Mouse (Mus musculus) induced T-regulatory cell, adult 2 months (primary cell): Measurements from ENCODE around the gene Zfpm1.

Experiments used
- DNase-seq: peaks from one replicate; pipeline ENCODE4 v3.0.0-alpha.2; 2012; ENCODE audit warnings: low read depth

Zfpm1 gene

DNA sequence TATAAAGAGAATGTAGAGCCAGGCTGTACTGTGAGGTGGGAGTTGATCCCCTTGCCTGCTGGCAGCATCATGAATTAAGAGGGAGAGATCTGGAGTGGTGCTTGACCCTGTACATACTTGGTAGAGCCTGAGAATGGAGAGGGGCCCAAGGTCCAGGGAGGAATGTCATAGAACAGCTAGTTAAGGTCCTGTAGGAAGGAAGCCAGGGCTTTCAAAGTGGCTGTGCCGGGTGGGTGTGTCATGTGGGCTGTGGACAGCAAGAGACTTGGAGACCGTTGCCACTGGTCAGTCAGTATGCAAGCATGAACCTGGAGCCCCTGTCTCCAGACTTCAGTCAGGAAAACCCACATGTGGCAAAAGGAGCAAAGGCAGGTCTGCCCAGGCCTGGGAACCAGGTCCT is 43.3 kb downstream of the Zfpm1 start:
- no peak for DNase-seq

DNA sequence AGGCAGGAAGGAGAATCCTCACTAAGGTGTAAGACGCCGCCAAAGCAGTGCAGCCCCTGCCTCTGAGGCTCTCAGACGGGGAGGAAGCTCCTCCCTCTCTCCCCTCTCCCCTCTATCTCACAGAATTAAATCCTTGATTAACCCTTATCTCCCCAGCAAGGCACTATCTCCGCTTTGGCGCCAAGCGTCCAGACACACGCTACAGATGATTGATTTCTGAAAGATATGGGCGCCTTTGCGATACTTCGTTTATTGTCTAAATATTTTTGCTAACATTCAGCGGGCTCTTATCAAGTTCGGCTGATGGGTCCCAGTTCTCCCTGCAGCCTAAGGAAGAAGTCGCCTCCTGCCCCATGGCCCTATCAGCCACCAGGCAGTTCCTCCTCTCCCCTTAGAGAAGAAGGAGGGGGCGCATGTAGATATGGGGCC is 44.2 kb downstream of the Zfpm1 start:
- no peak for DNase-seq

DNA sequence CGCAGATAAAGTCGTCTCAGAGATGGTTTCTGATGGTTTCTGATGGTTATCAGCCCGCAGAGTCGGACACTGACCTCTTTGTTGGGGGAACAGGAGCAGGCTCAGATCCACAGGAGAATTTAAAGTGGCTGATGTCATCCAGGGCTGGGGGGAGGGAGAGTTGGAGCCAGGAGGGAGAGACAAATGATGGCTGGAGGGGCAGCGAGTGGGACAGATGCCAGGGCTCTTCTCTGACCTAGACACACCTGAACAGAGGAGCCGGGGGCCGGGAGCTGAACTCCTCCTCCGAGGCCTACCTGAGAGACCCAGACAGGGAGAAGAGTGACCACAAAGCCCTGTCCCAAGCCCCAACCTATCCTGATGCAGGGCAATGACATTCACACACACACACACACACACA is 47.1 kb downstream of the Zfpm1 start:
- no peak for DNase-seq

DNA sequence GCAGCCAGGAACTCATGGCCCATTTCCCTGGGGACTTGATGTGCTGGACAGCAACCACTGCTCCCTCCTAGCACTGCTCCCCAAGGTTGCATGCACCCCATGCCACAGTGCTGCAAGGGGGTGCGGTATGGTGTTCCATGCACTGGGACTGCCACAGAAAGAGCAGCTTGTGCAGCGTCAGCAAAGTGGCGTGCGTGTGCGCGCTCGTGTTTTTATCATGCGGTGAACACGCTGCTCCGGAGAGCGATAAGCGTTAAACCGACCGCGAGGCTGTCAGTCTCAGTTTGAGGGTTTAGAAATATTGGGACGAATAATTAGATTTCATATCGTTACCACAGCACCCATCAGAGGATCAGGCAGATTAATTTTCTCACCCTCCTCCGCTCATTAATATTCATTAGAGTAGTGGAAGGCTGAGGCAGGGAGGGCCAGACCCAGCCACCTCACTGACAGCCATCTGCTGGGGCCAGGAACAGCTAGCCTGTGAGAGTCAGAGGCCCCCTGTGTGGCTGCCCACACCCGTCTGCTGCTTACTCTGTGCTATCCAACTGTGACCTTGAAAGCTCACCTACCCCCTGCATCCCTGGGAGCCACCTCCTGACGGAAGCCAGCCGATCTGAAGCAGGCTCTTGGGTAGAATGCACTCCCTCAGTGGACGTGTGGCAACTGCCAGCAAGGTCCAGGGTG is 47.8 kb downstream of the Zfpm1 start:
- no peak for DNase-seq

DNA sequence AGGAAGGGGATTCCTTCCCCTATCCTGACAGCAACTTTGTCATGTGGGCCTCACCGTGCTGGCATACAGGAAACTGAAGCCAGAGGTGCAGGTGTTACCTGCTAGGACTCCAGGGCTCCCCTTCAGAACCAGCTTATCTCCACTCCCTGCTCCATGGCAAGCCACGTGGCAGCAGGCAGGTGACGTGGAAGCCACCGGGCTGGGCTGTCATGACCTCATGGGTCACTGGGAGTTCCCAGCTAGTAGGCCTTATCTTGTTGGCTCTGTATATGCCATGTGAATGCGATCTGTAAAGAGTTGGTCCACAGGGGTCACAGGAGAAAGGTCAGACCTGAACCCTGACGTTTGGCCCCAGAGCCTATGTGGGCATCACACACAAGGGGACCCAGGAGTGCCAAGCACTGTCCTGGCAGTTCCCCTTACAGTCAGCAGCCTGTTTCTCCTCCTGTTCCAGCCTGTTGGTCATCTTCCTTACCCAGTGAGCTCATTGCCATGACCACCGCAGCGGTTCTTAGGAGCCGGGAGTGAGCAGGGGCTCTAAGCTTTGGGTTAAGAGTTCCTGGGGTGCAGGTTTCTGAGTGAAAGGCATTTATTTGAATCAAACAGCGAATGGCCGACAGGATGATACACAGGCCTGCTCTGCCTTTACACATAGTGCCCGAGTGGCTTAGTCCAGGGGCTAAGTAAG is 48.6 kb downstream of the Zfpm1 start:
- DNase-seq: no peak

DNA sequence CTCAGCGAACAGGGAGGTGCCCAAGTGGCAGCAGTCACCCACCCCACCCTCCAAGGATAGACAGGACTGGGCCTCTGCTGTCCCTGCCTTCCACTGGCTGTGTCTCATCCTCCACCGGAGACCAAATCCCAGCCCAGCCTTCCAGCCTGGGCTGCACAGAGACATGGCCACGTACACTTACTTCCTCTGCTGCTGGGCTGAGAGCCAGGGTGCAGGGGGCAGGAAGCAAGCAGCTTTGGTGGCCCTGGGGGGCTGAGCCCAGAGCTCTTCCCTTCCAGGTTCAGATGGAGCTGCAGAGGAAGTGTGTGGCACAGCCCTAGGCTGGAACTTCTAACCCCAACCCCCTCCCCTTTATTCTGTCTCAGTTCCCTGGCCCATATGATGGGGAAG is 49.2 kb downstream of the Zfpm1 start:
- no peak for DNase-seq

DNA sequence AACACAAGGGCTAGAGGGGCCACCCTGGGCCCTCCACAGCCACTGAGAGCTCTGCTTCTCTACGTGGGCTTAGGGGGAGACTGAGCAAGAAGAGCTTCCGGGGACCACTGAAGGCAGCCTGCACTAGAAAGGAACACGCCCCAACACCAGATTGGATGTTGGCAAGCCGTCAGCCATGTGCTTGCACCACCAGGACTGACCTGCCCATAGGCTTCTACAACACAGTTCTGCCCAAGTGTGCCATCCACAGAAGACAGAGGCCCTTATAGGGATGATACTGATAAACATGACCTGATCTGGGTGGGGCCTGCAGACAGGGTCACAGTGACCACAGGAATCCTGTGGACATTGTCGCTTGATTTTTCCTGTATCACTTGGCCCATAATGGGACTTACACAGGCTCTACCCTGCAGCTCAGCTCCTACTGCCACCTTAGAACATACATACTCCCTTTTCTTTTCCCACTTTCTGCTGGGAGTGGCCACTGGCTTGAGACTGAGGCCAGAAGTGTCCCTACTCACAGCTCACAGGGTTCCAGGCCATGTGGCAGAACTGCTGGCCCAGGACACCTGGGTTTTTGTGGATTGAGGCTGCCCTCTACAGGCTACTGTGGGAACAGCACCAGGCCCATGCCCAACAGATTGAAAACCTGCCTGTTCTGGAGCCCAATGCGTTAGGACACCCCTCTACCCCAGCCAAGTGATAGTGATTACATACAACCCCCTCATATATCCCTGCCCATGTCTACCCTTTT is 51.0 kb downstream of the Zfpm1 start:
- peak; percentile 87 for DNase-seq

DNA sequence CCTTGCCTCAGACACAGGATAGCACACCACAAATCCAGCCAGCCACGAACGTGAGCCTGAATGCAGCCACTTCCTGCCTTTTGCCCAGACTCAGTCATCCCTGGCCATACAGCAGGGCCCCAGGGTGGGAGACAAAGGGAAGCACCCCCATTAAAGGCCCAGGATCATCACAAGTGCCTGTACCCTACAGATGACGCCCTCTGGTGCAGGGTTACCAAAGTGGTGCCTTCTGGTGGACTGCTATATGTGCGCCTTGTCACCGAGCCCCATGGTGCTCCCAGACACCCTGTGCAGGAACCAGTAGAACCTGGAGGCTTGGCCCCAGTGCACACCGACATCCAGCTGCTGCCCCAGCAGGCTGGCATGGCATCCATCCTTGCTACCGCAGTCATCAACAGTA is 51.6 kb downstream of the Zfpm1 start:
- no peak for DNase-seq

DNA sequence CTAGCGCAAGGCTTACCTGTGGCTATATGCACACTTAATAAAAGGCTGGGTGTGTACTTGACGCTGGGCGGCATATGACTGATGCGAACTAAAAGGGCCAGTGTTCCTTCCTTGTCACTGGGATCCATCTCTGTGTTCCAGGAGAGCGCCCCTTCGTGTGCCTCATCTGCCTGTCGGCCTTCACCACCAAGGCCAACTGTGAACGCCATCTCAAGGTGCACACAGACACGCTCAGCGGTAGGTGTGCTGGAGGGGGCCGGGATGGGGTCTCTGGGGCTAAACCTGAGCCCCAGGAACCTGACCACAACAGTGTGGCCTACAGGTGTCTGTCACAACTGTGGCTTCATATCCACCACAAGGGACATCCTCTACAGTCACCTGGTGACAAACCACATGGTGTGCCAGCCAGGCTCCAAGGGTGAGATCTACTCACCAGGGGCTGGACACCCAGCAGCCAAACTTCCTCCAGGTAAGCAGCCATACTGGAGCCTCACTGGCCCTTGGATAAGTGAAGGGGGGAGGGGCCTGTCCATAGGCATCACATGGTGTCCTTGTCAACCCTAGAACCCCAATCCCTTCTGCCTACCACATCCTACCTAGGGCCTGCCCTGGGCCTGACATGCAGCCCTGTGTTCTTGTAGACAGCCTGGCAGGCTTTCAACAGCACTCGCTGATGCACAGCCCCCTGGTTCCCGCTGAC is 53.0 kb downstream of the Zfpm1 start:
- no peak for DNase-seq

DNA sequence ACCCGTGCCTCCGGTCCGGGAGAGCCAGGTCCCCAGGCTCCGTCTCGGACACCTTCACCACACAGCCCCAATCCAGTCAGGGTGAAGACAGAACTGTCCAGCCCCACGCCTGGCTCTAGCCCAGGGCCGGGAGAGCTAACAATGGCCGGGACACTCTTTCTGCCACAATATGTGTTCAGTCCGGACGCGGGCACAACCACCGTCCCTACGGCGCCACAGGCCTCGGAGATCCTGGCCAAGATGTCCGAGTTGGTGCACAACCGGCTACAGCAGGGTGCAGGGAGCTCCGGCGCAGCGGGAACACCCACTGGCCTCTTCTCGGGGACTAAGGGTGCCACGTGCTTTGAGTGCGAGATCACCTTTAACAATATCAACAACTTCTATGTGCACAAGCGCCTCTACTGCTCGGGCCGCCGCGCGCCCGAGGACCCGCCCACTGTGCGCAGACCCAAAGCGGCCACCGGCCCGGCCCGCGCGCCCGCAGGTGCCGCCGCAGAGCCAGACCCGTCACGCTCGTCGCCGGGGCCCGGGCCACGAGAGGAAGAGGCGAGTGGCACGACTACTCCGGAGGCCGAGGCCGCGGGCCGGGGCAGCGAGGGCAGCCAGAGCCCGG is 53.8 kb downstream of the Zfpm1 start:
- no peak for DNase-seq

DNA sequence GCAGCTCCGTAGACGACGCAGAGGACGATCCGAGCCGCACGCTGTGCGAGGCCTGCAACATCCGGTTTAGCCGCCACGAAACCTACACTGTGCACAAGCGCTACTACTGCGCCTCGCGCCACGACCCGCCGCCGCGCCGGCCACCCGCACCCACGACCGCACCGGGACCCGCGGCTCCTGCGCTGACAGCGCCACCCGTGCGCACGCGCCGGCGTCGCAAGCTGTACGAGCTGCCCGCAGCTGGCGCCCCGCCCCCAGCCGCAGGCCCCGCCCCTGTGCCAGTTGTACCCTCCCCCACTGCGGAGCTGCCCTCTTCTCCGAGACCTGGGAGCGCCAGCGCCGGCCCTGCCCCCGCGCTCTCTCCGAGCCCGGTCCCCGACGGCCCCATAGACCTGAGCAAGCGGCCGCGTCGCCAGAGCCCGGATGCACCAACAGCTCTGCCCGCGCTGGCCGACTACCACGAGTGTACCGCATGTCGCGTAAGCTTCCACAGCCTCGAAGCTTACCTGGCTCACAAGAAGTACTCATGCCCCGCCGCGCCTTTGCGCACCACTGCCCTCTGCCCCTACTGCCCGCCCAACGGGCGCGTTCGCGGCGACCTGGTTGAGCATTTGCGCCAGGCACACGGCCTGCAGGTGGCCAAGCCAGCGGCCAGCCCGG is 54.4 kb downstream of the Zfpm1 start:
- no peak for DNase-seq

DNA sequence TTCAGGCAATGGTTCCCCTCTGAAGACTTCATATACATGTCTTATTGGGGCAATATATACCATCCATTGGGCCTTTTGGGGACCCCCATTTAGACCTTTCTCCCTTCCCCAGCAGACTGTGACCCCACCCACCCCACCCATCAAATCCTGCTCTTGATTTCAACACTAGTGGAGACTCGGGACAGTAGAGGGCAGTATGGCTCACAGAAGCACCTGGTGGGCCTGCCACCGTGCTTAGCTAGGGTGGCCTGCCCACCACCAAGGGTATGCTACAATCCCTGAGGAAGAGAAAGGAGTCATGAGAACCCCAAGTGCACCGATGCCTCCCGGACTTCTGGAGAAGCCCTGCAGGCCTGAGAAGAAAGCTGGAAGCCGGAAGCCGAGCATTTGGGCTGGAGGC is 56.9 kb downstream of the Zfpm1 start:
- DNase-seq: no peak

DNA sequence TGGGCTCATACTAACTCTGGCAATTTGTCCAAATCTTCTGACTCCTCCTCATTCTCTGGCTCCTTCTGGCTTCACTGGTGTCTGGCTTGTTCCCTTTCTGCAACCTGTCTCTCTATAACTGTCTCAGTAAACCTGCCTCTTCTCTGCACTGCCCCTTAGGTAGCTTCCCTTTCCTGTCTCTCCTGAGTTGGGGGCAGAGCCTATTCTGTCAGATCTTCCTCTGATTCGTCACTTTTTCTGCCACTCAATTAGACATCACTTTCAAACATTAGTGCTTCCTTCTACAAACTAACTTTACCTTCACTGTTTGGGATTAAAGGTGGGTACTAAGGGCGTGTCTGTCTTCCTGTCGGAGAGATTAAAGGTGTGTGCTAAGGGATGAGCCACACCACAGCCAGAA is 58.8 kb downstream of the Zfpm1 start:
- DNase-seq: peak; percentile 64

DNA sequence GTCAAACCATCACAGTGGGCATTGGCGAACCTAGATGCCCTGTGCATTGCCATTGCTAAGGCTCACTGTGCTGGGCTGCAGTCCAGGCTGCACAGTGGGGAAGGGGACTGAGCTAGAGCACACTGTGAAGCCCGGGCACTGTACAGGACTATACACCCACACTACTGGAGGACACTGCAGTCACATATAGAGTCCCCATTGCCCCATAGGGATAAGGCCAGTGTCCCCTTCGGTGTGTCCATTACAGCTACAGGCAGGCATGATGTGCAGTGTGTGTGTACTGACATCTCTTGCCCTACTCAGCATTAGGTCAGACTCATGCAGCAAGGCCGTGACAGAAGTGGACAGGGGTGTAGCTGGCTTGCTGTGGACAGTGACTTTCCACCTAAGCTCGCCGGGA is 59.8 kb downstream of the Zfpm1 start:
- DNase-seq: no peak

DNA sequence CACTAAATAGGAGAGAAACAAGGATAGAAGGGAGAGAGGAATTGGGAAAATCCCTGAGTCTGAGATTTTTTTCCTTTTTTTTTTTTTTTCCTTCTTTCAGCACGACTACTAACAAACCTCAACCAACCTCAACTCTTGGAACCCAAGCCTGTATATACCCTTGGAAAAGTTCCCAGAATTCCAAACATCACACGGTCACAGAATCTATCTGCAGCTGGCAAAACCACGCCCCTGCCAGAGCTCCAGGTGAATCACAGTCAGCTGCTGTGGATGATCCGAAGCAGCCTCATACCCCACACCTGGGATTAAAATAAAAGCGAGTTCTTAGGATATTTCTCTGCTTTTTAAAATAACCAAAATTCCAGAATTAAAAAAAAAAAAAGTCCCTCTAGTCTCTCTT is 60.4 kb downstream of the Zfpm1 start:
- no peak for DNase-seq

DNA sequence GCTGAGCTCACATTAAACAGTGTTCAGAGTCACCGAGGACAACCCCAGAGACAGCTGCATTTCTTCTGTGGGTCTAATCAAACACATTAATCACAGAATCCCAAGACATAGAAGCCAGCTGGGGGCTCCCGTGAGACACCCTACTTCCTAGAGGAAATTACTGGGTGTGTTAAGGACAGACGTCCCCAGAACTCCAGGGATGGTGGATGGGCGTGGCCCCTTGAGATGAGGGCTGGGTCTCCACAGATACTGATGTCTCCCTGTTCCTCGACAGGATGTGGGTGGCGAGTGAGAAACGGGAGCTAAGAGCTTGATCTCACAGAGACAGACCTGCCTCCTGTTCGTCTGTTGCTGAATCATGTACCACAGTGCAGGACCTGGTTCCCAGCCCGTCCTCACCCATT is 60.9 kb downstream of the Zfpm1 start:
- DNase-seq: peak; percentile 65

DNA sequence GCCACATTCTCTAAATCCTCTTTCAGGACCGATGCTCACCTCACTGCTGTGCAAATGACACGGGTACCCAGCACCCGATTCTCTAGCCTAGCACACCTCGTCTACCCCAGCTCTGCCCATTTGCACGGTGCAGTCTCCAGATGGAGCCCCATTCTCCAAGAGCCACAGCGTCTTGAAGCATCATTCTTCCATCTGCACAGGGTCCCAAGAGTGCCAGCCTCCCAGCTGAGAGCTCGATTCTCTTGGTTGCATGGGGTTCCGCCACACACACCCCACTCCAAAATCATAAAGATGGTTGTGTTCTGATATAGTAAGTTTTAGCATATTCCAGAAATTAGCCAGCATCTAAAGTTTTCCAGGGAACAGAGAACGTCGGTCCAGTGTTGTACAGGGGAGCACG is 61.4 kb downstream of the Zfpm1 start:
- no peak for DNase-seq

DNA sequence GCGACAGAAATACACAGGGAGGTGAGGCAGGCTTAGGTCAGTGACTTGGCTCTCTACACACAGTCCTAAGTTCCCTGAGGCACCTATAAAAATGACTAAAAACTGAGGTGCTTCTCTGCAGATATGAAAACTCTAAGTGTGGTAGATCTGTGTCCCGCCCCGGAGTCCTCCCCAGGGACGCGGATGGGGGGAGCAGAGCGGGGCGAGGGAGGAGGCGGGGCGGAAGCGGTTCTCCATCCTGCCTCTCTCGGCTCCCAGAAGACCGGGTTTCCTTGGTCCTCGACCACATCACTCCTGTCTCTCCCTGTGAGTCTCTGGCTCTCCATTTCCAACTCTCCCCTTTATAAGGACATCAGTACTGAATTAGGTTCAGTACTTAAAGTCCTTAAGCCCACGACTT is 61.8 kb downstream of the Zfpm1 start:
- peak; percentile 69 for DNase-seq

DNA sequence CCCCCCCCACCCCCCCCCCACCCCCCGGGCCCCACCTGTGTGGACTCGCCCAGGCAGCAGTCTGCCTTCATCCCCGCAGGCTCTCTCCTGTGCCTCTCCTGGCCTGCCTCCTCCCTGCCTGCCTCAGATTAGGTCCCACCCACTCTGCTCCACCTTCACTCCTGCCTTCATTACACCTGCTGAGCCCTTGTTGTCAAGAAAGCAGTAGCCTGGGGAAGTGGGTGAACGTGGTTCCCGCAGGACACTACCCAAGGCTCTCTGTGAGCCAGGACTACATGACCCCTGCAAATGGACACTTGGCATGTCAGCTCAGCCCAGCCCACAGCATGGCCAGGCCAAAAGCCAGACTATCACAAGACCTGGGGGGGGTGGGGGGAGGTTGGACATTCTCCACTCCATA is 62.3 kb downstream of the Zfpm1 start:
- no peak for DNase-seq

DNA sequence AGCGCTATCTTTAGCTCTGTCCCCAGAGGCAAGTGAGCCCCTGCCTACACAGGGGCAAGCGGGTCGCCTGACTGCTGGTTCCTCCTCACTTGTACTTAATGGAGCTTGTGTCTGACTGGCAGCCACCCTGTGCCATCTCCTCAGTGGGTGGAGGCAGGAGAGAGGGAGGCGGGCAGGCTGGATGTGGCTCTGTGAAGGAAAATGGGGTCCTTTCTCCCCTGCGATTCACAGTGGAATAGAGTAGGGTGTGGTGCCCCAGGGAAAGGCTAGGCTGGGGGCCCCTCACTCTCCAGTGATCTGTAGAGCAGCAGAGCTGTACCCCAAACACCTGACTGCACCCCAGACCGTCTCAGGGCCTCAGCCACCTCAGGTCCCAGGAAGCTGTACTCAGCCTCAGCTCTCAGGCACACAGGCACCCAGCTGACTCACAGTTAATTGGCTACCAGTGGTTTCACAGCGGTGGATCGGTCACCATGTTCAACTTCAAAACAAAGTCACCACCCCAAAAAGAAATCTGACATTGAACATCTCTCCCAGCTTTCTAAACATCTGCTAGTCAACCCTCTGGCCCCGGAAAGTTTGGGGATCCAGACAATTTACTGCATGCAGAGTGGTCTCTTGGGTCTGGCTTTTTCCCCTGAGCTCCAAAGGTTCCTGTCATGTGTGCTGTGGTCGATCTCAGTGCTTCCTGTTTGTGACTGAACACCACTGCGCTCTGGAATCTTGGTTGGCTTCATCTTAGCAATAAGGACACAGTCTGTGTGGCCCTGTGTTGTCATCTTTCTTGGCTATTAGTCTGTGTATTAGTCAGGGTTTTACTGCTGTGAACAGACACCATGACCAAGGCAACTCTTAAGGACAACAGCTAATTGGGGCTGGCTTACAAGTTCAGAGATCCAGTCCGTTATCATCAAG is 63.5 kb downstream of the Zfpm1 start:
- DNase-seq: no peak
